Mouse (Mus musculus): ENCODE data around the gene 1700017B05Rik.

DNA sequence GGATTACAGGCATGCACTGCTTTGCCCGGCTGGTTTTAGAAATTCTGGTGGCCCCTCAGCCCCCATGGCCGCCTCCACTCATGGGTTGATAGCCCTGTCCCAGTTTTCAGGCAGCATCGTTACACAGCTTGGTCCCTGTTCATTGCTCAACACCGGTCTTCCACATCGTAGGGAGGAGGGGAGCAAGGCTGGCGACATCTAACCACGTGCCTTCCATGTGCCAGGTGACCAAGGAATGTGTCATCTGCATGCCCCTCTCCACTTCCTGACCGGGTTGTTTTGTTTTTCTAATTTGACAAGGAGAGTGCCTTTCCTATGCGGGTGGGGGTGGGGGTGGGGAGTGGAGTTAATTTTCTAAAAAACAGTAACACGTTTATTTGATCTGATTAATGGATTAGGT is 5.7 kb upstream of the 1700017B05Rik start:
- TF ChIP-seq CTCF (IDR thresholded peaks at IDR 0.05; ENCODE audit: low read depth, low read length) (no peak), POLR2A (IDR thresholded peaks at IDR 0.05; ENCODE audit: insufficient read depth, low read length) (no peak)
